Mouse (Mus musculus): ENCODE results near the gene Lrp5. TPM values are rescaled to one million over a fixed set of nuclear protein-coding genes. Genes with fewer than 3 reads are reported as not detected.

The Lrp5 gene
- total RNA-seq, 2 experiments from 2014 or later, result 24.5 to 26.7 TPM

- DNase-seq (ENCODE audit: low spot score), result no peak
These were observed 9.6 kb upstream of the Lrp5 start for GRCm38 (mm10) chr19:3695976-3696375.

- no peak for DNase-seq (ENCODE audit: low spot score)
These were observed 9.1 kb upstream of the Lrp5 start for GRCm38 (mm10) chr19:3695471-3695870.

DNA sequence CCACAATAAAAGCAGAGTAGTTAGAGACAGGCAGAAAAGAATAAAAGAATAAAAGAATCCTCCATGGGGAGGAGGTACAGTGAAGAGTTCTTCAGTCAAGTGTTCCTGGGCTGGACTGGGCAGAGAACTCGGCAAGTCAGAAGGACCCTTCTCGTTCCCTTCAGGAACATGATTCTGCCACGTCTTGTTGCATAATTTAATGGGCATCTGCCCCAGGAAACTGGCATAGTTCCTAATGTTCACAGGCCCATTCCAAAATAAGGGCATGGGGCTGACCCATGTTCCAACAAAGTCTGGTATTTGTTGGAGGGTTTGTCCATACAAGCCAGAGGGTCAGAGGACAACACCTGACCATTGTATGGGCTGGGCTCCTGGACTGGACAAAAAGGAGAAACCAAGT, 8.6 kb upstream of the Lrp5 start:
- no peak for DNase-seq (ENCODE audit: low spot score)

DNA sequence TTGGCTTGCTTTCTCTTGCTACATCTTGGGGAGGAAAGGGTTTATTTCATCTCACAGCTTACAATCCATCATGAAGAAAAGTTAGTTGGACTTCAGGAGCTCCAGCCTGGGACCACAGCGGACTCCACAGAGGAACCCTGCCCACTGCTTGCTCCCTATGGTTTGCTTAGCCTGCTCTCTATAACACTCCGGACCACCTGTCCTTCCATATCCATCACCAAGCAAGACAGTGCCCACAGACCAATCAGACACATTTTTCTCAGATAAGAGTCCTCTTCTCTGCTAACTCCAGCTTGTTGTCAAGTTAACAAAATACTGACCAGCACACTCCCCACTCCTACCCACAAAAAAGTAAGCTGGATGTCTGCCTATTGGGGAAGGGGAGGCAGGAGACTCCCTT, 8.1 kb upstream of the Lrp5 start:
- no peak for DNase-seq (ENCODE audit: low spot score)

- DNase-seq (ENCODE audit: low spot score), result no peak
These were observed 6.2 kb upstream of the Lrp5 start for GRCm38 (mm10) chr19:3692414-3693145.

GRCm38 (mm10) chr19:3691337-3691736, 5.0 kb upstream of the Lrp5 start:
- peak; percentile 63 for DNase-seq (ENCODE audit: low spot score)

GRCm38 (mm10) chr19:3687676-3688171, 1.4 kb upstream of the Lrp5 start:
- no peak for DNase-seq (ENCODE audit: low spot score)

DNA sequence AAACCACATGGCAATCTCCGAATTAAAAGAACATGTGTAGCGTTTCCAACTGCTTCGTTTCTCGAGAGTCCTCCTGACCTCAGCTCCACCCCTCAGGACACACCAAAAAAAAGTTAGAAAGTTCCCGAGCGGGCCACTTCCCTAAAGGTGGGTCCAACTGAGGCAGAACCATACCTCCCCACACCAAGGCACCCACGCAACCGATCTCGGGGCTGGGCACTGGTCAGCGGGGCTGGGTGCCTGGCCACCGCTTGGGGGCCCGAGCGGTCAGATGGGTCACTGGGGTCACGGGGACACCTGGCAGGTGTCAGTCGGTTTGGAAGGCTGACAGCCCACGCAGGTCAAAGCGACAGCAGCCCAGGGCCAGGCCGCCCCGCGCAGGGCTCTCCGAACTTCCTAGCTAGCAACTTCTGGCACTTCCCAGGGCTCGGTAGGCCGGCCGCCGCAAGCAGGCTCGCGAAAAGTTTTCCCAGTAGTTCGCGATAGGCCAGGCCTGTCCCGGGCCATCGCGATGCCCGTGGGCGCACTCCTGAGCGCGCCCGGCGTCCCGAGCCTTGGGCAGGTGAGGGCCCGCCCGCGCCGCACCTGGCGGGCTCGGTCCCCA, 651 bp downstream of the Lrp5 start:
- DNase-seq (ENCODE audit: low spot score), result no peak

DNA sequence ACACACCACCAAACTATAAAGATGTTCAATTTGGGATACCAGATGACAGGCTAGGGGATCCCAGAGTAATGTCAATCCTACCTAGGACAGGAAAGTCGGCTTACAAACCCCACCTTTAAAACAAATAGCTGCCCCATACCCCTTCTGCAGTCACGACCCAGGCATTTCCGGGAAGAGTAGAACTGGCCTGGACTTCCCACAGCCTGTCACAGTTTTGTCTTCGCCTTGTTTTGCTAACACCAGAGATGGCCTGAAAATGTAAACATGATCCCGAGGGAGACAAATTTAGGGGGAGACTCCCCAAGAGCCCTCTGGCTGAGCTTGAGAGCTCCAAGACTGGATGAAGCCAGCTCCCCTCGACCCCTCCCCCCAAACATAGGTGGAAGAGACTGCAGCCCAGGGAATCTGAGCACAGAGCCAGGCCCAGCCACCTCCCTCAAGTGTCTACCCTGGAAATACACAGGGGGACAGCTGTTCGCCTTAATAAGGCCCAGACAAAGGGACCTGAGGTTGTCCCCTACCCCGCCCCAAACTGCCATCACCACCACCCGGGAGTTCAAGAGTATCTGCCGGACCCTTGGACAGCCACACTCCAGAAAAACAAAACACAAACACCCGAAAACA, 1.3 kb downstream of the Lrp5 start:
- DNase-seq (ENCODE audit: low spot score), result no peak

- no peak for DNase-seq (ENCODE audit: low spot score)
These were observed 1.9 kb downstream of the Lrp5 start for GRCm38 (mm10) chr19:3684414-3684813.

DNA sequence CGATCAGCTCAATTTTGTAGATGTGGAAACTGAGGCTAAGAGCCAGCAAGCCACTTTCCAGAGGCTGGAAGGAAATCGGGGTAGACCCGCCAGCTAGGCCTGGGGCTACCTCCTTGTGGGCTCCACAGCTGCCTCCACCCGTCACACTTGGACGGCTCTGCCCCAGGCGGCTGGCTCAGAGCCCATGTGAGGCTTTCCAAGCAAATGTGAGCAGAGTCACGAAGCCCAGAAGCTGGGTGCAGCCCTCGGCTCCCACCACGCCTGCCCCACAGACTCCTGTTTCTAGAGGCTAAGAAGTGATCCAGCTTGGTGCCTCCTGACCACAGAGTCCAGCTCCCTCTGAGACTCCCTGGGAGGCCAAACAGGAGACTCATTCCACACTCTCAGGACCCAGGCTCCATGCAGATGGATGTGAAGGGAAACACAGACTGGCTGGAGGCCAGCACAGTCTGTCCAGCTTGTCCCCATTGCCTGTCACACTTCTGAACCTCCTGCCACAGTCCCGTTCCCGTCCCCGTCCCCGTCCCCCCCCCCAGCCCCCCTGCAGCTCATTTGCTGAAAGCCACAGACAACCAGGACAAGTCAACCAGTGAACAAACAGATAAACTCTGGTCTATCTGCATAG, 4.9 kb downstream of the Lrp5 start:
- peak; percentile 93 for DNase-seq (ENCODE audit: low spot score)

DNA sequence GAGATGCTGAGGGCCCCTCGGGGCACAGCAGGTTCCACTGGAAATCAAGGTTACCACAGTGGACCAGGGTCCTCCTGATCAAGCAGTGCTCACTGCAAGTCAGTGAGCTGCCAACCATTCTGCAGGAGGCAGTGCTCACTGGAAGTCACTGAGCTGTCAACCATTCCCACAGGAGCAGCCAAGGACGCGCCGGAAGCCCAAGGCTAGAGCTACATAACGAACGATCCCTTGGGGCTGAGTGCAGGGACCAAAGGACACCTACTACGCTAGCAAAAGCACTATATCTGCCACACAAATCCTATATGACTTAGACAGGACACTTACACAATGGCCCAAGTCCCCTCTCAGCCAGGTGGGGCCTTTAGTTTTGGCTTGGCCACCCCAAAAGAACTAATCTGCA, 5.6 kb downstream of the Lrp5 start:
- DNase-seq (ENCODE audit: low spot score), result no peak

GRCm38 (mm10) chr19:3674122-3674855, 12.1 kb downstream of the Lrp5 start:
- peak; percentile 79 for DNase-seq (ENCODE audit: low spot score)

DNA sequence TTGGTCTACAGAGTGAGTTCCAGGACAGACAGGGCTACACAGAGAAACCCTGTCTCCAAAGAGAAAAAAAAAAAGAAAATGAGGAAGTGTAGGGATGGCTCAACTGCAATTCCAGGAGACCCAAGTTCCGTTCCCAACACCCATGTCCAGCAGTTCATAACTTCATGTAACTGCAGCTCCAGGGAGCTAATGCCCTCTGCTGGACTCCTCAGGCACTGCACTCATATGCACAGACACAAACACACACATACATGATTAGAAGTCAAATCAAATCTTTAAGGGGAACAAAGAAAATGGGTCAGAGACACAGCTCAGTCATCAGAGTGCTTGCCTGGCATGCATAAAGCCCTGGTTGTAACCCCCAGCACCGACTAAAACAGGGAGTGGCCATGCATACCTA, 13.2 kb downstream of the Lrp5 start:
- DNase-seq (ENCODE audit: low spot score), result no peak

GRCm38 (mm10) chr19:3669100-3669499, 17.3 kb downstream of the Lrp5 start:
- DNase-seq (ENCODE audit: low spot score), result no peak

DNA sequence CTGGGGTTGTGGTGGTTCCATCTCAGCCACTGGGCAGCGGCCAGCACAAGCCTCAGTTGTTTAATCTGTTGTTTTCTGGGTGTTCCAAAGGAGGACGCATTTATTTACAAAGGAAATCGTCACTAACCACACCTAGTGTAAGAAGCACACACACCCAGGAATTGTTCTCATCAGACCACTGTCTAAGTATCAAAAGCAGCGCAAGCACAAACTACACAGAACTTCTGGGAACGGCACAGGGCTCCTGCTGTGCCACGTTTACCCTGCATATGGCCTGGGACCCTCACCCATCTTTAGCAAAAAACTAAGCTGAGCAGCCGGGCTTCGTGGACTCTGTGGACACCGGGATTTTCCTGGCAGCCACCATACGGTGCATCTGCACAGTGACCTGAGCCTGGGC, 17.8 kb downstream of the Lrp5 start:
- DNase-seq (ENCODE audit: low spot score), result no peak

DNA sequence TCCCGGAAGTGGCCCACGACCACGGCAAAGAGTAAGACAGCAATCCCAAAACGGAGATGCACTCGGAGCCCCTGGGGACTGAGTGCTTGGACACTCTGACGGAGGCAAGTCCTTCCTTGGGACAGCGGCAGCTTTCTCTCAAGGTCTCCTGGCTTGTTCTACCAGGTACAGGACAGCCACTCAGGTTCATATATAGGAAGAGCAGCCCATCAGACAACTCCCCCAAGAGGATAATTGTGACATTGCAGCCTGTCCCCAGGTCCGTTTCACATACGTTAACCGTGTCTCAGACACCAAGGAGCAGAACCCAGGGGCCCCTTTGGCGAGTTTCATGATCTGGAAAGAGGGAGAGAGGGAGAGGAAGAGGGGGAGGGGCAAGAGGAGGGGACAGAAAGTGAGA, 18.4 kb downstream of the Lrp5 start:
- DNase-seq (ENCODE audit: low spot score), result no peak

DNA sequence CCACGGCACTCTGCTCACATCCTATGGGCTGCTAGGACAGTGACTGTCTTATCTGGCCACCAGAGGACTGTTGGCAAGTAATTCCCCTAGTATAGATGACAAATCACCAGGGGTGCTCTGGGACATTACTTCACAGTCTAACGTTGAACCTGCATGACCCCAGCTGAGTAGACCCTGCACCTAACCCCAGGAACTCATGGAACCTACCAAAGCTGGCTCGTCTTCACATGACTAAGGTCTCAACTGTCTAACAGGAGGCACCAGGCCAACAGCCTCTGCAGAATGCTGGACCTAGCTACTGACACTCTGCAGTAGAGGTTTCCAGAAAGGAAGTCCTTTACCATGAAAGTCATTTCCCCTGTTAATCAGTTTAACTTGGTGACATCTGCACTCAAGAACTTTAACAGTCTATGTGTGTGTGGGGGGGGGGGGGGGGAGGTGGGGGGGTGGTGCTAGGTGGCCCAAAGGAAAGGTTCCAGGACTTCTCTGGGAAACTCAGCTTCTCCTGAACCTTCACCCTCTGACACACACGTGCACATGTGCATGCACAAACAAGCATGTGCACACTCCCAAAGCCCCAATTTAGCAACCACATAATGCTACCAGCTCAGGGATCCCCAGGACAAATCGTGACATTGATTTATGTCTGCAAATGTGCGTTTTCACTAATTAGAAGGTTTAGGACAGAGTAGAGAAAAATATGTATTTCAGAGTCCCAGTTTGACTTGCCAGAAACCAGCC, 19.0 kb downstream of the Lrp5 start:
- DNase-seq (ENCODE audit: low spot score), result peak; percentile 52

DNA sequence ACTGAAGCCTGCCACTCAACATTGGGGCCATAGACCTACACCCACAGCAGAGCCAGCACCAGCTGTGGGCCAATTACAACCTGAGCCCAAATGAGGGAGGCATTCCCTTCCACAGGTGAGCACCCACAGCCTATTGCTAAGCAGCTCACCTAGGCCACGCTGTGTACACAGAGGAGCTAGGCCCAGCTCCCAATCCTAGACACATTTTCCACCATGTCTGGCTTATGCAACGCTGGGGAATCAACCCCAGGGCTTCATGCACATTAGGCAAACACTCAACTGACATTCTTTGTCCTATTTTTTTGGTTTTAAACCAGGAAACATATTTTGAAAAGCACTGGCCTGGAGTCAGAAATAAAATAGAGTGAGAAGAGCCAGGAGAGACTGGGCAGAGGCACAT, 19.7 kb downstream of the Lrp5 start:
- no peak for DNase-seq (ENCODE audit: low spot score)

- no peak for DNase-seq (ENCODE audit: low spot score)
These were observed 20.9 kb downstream of the Lrp5 start for GRCm38 (mm10) chr19:3665510-3665909.

DNA sequence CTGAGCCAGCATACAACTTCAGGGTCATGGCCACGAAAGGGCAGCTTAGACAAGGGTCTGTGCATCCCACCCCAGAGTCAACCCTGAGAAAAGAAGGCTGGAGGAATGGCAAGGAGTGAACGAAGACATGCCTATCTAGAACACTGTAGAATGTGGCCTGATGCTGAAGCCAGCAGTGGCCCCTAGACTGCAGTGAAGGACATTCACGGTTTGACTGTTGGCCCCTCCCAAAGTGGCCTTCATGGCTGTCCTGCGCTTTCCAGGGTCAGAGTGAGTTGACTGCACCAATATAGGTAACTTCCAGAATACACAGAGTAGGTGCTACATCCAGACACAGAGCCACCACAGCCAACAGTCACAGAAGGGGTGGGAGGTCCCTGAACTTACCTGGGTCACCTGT, 28.4 kb downstream of the Lrp5 start:
- DNase-seq (ENCODE audit: low spot score), result no peak
